Mouse (Mus musculus): ENCODE measurements around the gene Ryr3.
A peak's percentile ranks its signal among the peaks of the same experiment; 100 is the strongest.

Gene Ryr3

DNA sequence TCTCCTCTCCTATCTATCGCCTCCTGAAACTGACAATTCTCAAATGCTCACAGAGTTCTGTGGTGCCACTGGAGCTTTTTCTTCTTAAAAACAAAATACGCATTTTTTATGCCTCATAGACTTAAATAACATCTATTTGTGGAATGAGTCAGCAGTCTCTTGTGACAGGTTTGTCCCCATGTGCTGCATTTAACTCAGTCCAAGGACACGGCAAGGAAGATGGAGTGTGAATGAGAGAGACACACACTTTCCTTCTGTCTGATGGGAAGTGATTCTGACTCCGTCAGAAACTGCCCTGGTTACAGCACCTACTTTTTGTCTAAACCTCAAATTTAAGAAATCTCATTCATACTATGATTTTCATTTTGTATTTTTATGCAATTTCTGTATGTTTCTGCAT is 306.3 kb downstream of the Ryr3 start:
- DNase-seq (ENCODE audit: low spot score): no peak

DNA sequence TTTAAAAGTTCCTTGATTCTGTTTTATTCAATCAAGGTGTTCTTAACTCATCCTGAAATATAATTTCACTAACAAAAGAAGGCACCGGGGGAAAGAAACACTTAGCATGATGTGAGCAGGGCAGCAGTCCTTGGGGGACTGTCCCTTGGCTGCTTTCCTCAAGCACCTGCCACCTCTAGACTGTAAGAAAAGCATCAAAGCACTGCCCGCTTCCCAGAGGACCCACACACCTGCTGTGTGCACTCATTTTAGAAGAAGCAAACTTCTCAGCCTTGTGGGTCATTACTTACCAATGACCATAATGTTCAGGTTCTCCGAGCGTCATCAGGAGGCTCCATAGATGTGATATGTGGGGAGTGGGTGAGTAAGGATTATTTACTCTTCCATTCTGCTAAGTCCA is 307.8 kb downstream of the Ryr3 start:
- no peak for DNase-seq (ENCODE audit: low spot score)

DNA sequence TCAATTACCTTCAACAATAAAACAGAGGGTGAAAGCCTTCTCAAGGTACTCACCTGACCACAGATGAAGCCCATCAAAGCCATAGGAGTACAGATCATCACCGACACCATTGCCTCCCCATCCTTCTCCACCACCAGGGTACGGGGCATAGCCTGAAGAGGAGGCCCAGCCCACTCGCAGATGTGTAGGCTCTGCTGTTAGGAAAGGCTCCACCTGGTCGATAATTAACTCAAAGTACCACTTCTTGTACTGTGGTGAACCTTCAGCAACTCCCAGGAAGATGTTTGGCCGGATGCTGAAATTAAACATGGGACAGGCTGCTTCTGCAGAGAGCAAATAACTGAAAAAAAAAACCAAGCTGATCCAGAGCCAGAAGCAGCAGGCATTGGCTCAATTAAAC is 316.1 kb downstream of the Ryr3 start:
- DNase-seq (ENCODE audit: low spot score): no peak

DNA sequence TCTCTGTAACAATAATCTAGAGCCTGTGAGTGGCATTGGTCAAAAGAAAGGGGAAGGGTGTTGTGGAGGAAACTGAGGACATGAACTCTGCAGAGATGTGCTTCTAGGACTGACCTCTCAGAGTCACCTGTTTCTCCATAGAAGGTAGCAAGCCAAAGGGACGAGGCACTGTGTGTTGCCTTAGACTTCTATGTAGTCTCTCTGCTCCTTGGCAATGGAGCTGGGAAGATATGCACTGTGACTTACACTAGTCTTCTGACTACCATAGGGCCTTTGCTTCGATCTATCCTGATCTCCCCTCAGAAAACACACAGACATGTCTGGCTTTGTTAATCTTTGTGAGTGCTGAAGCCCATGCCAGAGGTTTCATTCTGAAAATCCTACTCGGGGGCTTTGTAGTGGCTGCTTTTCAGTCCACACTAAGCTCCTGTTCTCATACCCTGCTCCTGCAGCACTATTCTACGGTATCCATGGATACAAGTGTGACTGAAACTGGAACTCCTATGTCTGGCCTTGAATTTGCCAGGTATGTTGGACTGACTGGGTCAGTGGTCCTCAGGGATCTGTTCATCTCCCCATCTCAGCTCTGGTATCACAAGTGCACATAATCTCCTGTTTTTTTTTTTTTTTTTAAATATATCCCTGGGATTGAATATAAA is 332.3 kb downstream of the Ryr3 start:
- DNase-seq (ENCODE audit: low spot score): no peak

DNA sequence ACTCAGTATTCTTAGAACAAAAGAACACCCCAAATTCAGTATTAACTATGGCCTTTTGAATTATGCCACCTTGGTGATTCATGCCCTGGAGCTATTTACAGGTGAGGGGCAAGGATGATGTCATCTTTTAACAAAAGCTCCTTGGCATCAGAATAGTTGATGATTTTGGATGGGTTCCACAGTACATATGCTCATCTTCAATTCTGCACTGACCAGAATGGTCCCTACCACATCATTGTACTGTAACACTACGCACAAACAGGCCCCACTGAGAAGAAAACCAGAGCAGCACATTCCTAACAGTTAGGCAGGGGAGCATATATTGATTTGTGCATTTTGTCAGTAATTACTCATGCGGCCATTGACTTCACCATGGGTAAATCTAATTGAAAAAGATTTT is 335.1 kb downstream of the Ryr3 start:
- DNase-seq (ENCODE audit: low spot score): no peak

DNA sequence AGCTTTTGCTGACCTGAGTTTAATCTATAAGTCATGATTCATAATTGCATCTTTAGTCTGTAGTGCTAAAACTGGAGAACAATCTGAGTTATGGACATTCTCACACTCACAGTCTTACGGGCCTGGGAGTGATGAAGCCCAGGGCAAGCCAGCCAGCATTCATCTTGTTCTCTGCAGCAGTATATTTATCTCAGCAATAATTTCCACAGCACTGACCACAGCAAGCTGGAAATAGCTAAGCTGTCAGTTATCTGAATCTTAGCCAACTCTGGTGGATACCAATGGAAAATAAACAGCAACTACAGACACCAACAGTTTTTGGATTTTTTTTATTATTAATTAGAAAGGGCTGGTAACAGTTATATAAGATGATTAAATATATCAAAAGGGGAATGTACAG is 335.5 kb downstream of the Ryr3 start:
- DNase-seq (ENCODE audit: low spot score): no peak

DNA sequence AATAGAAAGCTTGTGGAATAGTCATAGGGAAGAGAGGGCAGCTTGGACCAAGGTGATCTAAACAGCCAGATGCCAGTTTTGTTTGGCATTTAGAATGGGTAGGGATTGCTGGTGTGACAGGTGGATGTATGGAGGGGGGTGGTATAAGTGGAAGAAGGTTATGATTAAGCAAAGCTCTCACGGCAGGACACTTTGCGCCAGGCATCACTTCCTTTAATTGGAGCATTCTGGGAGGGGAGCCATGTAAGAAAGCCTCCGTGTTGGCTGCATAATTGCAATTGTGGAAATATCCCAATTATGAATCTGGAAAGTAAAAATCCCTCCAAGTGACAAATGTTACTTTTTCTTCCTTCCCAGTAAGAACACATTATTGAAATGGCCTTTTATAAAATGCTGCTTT is 339.5 kb downstream of the Ryr3 start:
- no peak for DNase-seq (ENCODE audit: low spot score)

DNA sequence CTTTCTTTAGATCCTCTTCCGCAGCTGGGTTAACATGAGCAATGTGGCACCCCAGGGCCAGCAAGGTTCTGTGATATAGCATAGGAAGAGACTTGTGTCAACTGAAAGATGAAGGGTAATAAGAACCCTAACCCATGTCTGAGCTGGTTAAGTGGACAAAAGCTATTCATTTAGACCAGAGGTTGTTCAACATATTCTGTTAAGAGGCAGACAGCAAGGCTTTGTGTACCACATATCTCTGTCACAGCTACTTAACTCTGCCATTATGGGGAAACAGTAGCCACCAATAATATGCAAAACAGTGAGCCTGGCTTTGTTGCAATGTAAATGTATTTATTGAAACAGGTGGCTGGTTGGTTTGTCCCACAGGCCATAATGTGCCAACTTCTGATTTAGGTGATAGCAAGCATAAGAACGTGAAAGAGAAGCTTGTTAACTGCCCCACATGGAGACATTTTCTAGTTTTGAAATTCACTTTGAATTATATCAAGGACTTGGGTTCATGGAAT is 350.8 kb downstream of the Ryr3 start:
- DNase-seq (ENCODE audit: low spot score): no peak

DNA sequence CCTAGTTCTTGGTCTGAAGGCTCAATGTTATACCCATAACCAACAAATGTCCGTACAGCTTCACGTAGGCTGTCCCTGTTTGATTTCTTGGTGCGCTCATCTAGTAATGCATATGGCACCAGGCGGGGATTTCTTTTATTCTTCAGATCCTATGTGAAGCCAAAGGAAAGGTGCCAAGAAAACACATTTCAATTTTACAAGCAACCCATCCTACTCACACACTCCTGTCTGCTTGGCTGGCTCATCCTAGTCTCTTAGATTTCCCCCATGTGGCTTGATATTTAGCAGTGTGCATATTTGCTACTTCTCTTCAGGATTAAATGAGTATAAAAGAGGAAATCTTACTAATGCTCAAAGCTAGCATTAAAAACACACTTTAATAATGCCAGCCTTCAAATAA is 355.1 kb downstream of the Ryr3 start:
- DNase-seq (ENCODE audit: low spot score): no peak

DNA sequence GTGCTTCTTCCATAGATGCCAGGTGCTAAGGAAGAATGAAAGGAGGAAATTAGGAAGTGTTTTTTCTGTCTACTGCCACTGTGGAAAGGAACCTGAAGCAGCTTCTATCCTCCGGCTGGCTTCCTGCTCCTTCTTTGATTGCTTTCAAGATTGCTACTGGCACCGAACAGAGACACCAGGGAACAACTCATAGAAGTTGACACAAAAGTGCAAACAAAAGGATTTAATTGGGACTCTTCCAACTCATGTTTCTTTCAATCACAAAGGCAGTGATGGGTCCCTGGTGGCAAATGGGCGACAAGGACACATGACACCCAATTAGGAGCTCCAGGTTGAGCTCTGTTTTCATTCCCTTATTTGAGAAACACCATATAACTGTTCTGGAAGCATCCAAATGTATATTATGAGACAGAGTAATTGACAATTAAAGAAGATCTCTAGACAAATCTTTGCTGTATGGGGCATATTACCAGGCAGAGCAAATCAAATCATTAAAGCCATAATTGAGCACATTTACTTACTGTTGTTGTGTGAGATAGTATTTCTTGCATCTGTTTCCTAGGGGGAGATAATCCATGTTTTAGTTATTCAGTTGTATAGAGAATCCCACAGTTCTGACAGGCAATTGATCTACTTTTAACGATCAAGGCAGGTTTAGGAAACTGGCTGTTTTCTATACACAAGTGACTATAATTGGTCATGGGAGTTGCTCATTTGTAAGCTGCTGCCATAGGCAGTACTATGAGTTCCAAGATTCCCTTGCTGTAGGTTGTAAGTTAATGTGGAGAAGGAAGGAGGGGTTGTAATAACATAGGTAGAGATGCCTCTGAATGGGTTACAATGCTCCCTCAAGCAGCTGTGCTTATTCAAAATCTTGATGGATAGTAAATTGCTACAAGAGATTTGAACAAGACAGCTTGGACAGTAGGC is 371.0 kb downstream of the Ryr3 start:
- DNase-seq (ENCODE audit: low spot score): no peak

DNA sequence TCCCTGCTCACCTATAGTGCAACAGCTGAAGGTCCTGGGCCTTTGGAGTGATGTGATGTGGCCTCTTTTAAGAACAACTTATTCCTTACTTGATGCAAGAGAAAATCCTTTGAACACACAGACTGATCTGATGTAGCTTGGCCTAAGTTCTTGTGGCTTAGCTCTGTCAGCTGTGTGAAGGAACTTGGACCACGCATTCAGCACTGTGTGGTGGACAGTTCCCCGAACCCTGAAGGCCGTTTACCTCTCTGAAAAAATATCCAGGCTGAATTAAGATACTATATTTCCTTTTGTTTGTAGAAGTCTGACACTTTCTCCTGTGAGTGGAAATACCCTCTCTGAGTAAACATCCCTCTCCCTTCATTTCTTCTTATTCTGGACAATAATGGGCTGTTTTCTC is 374.0 kb downstream of the Ryr3 start:
- no peak for DNase-seq (ENCODE audit: low spot score)

DNA sequence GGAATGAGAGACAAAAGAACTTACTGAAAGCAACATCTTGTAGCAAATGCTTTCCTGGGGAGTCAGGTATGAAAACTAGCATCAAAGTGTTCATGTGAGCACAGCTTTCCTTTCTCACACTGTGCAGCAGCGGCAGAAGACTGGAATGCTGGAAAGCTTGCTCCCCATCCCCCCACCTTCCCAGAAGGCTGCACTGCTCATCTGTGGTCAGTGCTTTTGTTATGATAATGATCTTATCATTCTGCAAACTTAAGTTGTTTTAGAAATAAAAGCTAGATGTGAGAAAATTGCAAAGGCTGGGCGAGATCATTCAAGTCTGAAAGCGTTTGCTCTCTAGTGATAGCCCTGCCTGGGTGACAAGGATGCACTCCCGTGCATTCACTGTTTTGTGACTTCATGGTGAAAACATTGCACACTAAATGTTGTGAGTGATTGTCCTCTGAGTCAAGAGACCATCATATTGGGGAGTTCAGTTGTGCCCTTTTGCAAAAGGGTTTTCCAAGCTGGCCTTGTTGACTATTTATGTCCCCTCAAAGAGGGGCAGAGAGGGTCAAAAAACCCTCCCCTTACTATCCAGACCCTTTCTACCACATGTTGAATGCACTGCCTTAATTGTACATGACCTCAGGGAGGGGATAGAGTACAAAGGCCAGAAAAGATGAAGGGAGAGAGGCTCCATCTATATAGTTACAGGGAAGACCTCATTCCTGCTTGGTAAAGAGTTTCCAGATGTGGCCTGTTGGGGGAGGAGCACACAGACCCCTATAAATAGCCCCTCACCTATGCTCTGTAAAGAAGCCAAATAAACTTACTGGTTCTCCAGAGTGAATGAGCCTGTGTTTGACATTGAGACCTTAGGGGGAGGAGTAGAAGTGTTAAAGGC is 385.2 kb downstream of the Ryr3 start:
- no peak for DNase-seq (ENCODE audit: low spot score)

DNA sequence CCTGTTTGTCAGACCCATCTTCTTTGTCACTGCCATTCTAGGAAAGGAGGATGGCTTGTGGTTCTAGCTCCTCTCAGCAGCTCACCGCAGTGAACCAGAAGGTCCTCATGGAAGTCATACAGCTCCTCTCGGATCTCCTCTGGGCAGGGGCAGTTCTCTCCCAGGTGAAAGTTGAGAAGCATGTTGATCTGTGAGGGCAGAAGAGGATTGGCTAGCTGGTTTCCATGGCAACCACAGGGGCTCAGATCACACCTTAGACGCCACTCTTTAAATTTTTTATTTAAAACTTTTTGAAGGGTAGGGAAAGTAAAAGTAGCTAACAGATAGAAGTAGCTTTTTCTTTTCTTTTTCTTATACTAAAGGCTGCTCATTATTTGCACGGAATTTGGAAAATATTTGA is 390.3 kb downstream of the Ryr3 start:
- DNase-seq (ENCODE audit: low spot score): no peak

DNA sequence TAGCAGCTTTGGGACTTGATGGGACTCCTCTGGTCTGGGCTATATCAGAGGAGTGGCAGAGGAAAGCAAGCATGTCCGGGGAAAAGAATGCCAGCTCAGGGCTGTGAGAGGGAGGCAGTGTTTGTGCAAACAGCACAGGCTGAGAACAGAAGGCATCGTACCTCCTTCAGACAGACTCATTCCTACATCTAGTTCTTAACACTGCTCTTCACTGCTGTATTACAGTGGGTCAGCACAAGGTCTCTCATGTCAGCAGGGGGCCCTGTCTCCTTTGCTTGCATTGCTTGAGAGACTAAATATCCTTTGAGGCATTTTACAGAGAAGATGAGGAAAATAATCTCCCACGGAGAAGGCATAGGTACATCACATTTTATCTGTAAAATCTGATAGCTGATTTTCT is 394.2 kb downstream of the Ryr3 start:
- DNase-seq (ENCODE audit: low spot score): no peak

DNA sequence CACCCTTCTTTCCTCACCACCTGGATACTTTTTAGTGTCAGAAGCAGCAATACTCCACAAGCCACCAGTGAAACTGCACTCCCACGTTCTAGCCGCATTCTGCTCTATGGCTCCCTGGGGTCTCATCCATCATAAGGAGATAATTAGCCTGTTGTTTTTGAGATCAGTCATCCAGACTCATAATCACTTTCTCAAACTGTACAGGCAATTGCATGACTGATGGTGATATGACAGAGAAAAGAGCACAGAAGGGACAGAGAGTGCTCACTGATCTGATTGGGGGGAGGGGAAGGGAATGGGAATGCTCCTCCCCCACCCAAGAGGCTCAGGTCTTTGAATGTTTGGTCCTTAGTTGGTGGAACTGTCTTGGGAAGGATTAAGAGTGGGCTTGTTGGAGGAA is 397.8 kb downstream of the Ryr3 start:
- no peak for DNase-seq (ENCODE audit: low spot score)

DNA sequence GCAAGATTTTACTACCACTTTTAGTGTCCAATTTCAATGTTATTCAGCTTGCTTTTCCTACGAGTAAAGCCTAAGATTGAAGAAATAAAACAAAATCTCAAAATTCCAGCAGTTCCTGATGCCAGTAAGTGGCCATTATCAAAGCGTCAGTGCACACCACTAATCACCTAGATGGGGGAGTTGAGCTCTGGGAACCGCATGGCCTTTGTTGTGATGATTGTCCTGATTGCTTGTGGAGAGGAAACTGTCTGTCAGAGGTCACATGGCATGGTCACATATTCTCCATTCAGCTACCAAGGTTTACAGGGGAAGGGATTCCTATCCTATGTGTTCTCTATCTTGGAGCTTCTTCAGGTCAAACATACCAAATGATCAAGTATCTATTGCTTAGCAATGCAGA is 399.9 kb downstream of the Ryr3 start:
- no peak for DNase-seq (ENCODE audit: low spot score)

DNA sequence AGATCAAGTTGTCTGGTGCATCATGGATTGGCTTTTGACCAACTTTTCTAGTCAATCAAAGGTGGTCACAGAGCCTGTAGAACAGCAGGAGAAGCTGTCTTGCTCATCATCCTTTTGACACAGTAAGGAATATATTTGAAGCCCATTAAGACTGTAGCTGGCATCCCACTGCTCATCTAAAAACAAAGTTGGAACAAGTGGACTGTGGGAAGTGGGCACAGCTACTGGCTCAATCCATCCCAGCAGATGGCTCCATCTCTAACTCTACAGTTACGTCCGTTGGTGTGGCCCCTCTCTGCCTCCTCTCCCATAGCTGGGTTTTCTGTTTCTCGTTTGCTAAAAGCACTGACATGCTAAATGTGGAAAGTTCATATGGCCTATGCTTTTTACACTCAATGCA is 400.9 kb downstream of the Ryr3 start:
- no peak for DNase-seq (ENCODE audit: low spot score)

DNA sequence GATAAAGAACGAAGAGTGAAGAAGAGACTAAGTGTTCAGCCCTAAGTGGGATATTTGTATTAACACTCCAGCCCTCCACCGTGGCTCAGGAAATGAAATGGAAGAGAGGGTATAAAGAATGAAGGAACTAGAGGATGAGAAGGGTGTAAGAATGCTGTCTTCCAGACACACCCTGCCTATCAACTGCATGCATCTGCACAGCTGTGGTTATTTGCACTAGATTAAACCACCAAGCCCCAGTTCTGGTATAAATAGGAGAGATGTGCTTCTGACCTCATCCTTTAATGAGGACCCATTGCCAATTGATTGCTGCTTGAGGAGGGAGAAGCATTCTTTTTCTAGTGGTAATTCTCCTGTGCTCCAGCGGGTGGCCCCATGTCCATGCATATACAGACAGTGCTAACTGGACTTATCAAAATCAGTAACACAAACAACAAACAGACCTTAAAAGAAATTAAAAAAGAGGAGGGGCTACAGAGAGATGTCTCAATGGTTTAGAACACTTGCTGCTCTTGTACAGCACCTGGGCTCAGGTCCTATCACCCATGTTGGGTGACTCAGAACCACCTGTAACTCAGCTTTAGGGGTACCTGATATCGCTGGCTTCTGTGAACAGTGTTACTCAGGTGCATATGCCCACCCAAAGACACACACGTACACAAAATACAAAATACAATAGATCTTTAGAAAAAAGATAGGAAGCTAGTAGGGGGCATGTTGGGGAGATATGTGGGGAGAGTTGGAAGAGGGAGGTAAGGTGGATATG is 404.1 kb downstream of the Ryr3 start:
- DNase-seq (ENCODE audit: low spot score): no peak

DNA sequence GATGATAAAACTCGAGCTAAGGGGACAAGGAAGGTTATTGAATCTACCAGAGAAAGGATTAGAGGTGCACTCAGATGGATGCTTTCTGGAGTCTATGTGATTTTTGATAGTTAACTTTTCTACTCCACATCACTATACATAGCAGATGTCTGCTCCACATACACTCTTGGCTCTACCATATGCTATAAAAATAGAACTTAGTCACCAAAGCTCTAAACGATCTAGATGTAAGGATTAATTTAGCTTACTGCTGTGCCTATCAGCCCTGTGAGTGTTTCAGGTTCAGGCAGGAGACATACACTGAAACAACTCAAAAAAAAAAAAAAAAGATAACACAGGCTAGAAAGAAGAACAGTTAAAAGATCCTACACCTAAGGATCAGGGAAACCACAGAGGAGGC is 410.9 kb downstream of the Ryr3 start:
- DNase-seq (ENCODE audit: low spot score): no peak

DNA sequence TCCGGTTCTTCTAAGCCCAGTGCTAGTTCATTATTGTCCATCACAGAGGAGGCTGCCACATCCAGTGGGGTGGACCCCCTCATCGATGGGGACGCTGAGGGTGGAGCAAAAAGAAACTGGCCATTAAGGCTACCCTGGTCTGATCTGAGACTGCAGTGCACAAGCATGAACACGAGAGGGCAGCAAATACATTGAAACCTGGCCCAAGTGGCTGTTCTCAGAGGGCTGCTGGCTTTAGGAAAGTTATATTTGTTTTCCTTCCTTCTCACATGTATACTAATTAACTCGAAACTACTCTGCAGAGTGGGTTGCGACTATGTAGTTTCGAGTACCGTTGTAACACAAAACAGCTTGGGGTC is 416.9 kb downstream of the Ryr3 start:
- peak; percentile 79 for DNase-seq (ENCODE audit: low spot score)

DNA sequence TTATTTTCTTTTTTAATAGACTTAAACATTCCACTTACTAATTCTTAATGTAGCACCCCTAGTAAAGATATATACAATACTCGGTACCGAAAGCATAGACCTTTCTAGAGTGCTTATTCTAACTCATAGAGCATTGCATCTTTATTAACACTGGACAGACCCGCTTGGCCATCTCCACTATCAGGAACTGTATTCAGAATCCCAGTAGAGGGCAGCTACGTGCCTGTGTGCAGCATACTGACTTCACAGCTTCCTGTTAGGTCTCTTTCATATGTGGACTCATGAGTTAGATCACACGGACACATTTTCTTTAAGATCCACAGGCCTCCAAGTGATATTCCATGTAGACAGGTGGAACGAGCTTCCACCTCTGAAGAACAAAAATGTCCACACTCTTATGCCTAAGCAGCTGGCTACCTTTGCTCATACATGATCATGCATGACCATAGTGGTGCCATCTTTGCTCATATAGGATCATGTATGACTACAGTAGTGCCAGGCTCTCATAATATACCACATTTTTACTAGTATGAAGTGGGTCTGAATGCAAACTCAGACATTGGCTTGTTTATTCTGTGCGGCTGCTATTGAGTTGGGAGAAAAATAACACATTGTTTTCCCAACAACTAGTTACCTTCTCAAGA is 417.4 kb downstream of the Ryr3 start:
- no peak for DNase-seq (ENCODE audit: low spot score)

All from adipocyte (in vitro differentiated cells).